Mouse (Mus musculus) cortical plate, adult 2 months (tissue): ENCODE data around the gene Gm28539. TPM values are rescaled to one million over a fixed set of nuclear protein-coding genes. Genes with fewer than 3 reads are reported as not detected.

Experiments used
- H3K27ac ChIP-seq: fragments of 200-500 bp; 2 replicates; pipeline ENCODE4 v1.5.1; 2012; ENCODE audit warnings: low read length, control low read depth, inconsistent platforms; ENCODE audit not compliant: insufficient read depth
- H3K4me1 ChIP-seq: fragments of 200-500 bp; 2 replicates; pipeline ENCODE4 v1.6.1; 2011; ENCODE audit warnings: low read length; ENCODE audit not compliant: control insufficient read depth, insufficient read depth
- H3K4me3 ChIP-seq: fragments of 200-500 bp; 2 replicates; pipeline ENCODE4 v1.5.1; 2011; ENCODE audit warnings: mild to moderate bottlenecking, low read length, control low read depth; ENCODE audit not compliant: insufficient read depth
- CTCF ChIP-seq: fragments of 200-500 bp; IDR thresholded peaks from 2 replicates; pipeline ENCODE4 v1.5.1; 2011; ENCODE audit warnings: mild to moderate bottlenecking, control low read depth, low read length; ENCODE audit not compliant: insufficient read depth; ENCODE audit errors: extremely low read depth
- POLR2A ChIP-seq: fragments of 200-500 bp; IDR thresholded peaks from 2 replicates; pipeline ENCODE4 v1.6.1; 2011; ENCODE audit warnings: mild to moderate bottlenecking, low read length, control low read depth; ENCODE audit not compliant: insufficient read depth; ENCODE audit errors: extremely low read depth
- polyA plus RNA-seq: library from polyadenylated mRNA; depleted of rRNA; stranded (reverse); fragments of >200 nt; gene quantifications from 2 replicates; pipeline ENCODE4 v1.2.3, GENCODE M21; 2012; rRNA removed

The Gm28539 gene
- polyA plus RNA-seq, 1 experiment = not detected

DNA sequence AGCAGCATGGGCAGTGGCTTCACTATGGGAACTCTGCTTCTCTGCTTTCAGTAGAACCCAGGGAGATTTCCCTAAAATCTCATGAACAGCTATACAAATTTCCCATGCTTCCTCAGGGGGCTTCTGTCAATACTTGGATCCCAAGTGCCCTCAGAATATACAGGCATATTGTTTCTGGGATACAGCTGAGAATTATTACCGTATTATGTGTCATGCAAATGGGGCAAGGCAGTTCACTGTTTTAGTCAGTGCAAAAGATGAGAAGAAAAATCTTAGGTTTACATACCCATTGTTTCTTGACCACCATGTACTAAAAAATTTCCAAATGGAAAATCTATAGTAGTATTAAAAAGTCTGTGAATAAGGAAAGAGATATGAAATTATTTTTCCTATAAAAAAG is 167.4 kb downstream of the Gm28539 start:
- no peaks in the 10 kb centered on the region for H3K4me1 ChIP-seq
- TF ChIP-seq POLR2A (no peak), CTCF (no peak)
- H3K27ac ChIP-seq = no peak overlapping the region
- no peak overlapping the region for H3K4me3 ChIP-seq

DNA sequence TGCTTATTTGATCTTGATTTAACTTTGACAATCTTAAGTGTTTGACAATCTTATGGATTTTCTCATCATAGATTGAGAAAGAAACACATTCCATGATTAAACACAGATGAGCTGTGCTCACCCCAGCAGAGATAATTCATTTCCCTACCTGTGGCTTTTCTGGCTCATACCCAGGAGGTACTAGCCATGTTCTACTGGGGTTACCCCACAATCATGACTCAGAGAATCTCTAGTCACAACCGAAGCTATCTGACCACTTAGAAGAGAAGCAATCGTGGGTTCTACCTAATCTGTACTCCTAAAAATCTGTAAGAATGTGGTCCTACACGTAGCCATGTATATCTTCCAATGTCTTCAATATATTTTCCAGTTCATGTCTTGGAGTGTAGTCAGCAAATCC is 168.9 kb downstream of the Gm28539 start:
- Histone ChIP-seq H3K27ac (no peak overlapping the region), H3K4me3 (no peak overlapping the region), H3K4me1 (no peaks in the 10 kb centered on the region)
- TF ChIP-seq CTCF = no peak
- TF ChIP-seq POLR2A = no peak

Other genes with a start within 250 kb of the Gm28539 start
- 2.1 and 3.6 TPM in 2 replicates for gene Tbx1, start 245.9 kb upstream of the Gm28539 start, polyA plus RNA-seq
- 4.5 and 4.6 TPM in 2 replicates for gene Gp1bb, start 214.2 kb upstream of the Gm28539 start, polyA plus RNA-seq
- gene Gm49601, start 210.2 kb upstream of the Gm28539 start, polyA plus RNA-seq = 156 and 173 TPM in 2 replicates
- gene Sept5, start 206.6 kb upstream of the Gm28539 start, polyA plus RNA-seq = 999 TPM in 2 replicates
- gene Cldn5, start 59.7 kb upstream of the Gm28539 start, polyA plus RNA-seq = 88.0 and 88.9 TPM in 2 replicates
- gene Ufd1, start 24.8 kb upstream of the Gm28539 start, polyA plus RNA-seq = 82.7 and 85.3 TPM in 2 replicates
- 2.5 and 2.9 TPM in 2 replicates for gene Cdc45, start 24.6 kb upstream of the Gm28539 start, polyA plus RNA-seq
- 52.8 and 53.3 TPM in 2 replicates for gene 2510002D24Rik, start within 50 bp of the Gm28539 start, polyA plus RNA-seq
- 24.7 and 26.6 TPM in 2 replicates for gene Mrpl40, start 40.3 kb downstream of the Gm28539 start, polyA plus RNA-seq
- gene Hira, start 40.5 kb downstream of the Gm28539 start, polyA plus RNA-seq = 73.1 and 73.5 TPM in 2 replicates